Mouse (Mus musculus) neural tube, embryonic 11.5 days (tissue): ENCODE data around the gene Mpl. TPM values are rescaled to one million over a fixed set of nuclear protein-coding genes. Genes with fewer than 3 reads are reported as not detected.

ENCODE experiments used
- ATAC-seq: fragments of 200-750 bp; cut with Nextera tagmentation; 2 replicates; pipeline ENCODE4 v1.8.0; 2017; ENCODE audit warnings: moderate number of reproducible peaks, mild to moderate bottlenecking, moderate TSS enrichment, moderate library complexity; ENCODE audit not compliant: insufficient read depth, low FRiP score, low TSS enrichment
- DNase-seq: peaks from one replicate; pipeline ENCODE4 v3.0.0-alpha.2; 2015; ENCODE audit warnings: low spot score
- H3K27ac ChIP-seq: fragments of 300-500 bp; sonication (generic); 2 replicates; pipeline ENCODE4 v1.5.1; 2014; ENCODE audit warnings: low read depth, mild to moderate bottlenecking, low read length
- H3K27me3 ChIP-seq: fragments of 300-500 bp; sonication (generic); 2 replicates; pipeline ENCODE4 v1.6.1; 2014; ENCODE audit warnings: mild to moderate bottlenecking, low read length, mixed read lengths; ENCODE audit not compliant: control insufficient read depth, insufficient read depth
- H3K36me3 ChIP-seq: fragments of 300-500 bp; sonication (generic); 2 replicates; pipeline ENCODE4 v1.6.1; 2014; ENCODE audit warnings: mild to moderate bottlenecking, low read length, moderate library complexity, mixed read lengths; ENCODE audit not compliant: control insufficient read depth, insufficient read depth
- H3K4me1 ChIP-seq: fragments of 300-500 bp; sonication (generic); 2 replicates; pipeline ENCODE4 v1.6.1; 2014; ENCODE audit warnings: low read length, mixed read lengths; ENCODE audit not compliant: control insufficient read depth, insufficient read depth
- H3K4me2 ChIP-seq: fragments of 300-500 bp; sonication (generic); 2 replicates; pipeline ENCODE4 v1.6.1; 2014; ENCODE audit warnings: low read depth, mild to moderate bottlenecking, moderate library complexity
- H3K4me3 ChIP-seq: fragments of 300-500 bp; sonication (generic); 2 replicates; pipeline ENCODE4 v1.5.1; 2014; ENCODE audit warnings: low read depth, low read length
- H3K9ac ChIP-seq: fragments of 300-500 bp; sonication (generic); 2 replicates; pipeline ENCODE4 v1.6.1; 2014; ENCODE audit warnings: mild to moderate bottlenecking, low read length
- H3K9me3 ChIP-seq: fragments of 300-500 bp; sonication (generic); 2 replicates; pipeline ENCODE4 v1.6.1; 2016; ENCODE audit warnings: low read length; ENCODE audit not compliant: control insufficient read depth
- WGBS: fragments of 180-500 bp; shearing (Covaris S2); extraction: QIAGEN DNeasy Blood & Tissue Kit; methylation state at CpG from one replicate; pipeline ENCODE4 v1.1.7; 2014; 5-methylcytosine and 5-hydroxymethylcytosine counted together
- polyA plus RNA-seq: library from polyadenylated mRNA; unstranded; fragments of >200 nt; fragmentation: Nextera tagmentation; extraction: Ambion mirVana; gene quantifications from 2 replicates; pipeline ENCODE4 v1.2.1, GENCODE M21; 2014

The Mpl gene
- 1.0 and 2.1 TPM in 2 replicates for polyA plus RNA-seq

GRCm38 (mm10) chr4:118457345-118457975 is at the start of gene Mpl:
Mpl (minus strand) TSS chr4:118457513.
- Histone ChIP-seq H3K4me2 (no peak within 1 kb of the TSS), H3K4me1 (no peaks in the 10 kb centered on the region), H3K4me3 (no peak within 1 kb of the TSS), H3K27ac (no peak within 1 kb of the TSS), H3K9me3 (no peaks in the 10 kb centered on the region), H3K27me3 (no peaks in the 10 kb centered on the region), H3K36me3 (no peaks in the 10 kb centered on the region), H3K9ac (no peak within 1 kb of the TSS)
- no peak for ATAC-seq
- DNase-seq = no peak
- 65% methylated on average over 9 of the region's 9 CpGs for WGBS

DNA sequence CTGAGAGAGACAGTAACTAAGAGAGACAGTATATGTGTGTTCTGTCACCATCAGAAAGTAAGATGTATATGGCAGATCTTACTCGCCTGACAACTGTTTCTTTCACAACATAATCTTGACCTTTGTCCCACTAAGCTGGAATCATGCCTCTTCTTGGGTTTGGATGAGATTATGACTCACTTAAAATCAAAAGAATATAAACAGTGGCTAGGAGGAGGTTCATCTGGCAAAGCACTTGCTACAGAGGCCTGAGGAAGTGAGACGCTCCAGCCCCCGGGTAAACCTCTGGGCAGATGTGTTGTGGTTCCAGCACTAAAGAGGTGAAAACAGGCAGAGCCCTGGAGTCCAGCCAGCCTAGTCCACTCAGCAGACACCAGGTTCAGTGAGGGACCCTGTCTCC is 48.2 kb upstream of the Mpl start:
- 72% methylated on average over 3 of the region's 3 CpGs for WGBS
- no peak overlapping the region for H3K9ac ChIP-seq
- H3K4me2 ChIP-seq = no peak overlapping the region
- H3K27ac ChIP-seq = no peak overlapping the region
- H3K27me3 ChIP-seq = no peaks in the 10 kb centered on the region
- DNase-seq (no peak), ATAC-seq (no peak)
- H3K4me1 ChIP-seq = no peaks in the 10 kb centered on the region
- H3K36me3 ChIP-seq = no peaks in the 10 kb centered on the region
- H3K9me3 ChIP-seq = no peaks in the 10 kb centered on the region
- no peak overlapping the region for H3K4me3 ChIP-seq

GRCm38 (mm10) chr4:118500792-118501191 is 43.5 kb upstream of the Mpl start:
- no peaks in the 10 kb centered on the region for H3K9me3 ChIP-seq
- no peak for DNase-seq
- H3K27ac ChIP-seq = no peak overlapping the region
- H3K4me3 ChIP-seq = no peak overlapping the region
- no peak overlapping the region for H3K4me2 ChIP-seq
- H3K9ac ChIP-seq = no peak overlapping the region
- H3K27me3 ChIP-seq = no peaks in the 10 kb centered on the region
- H3K4me1 ChIP-seq = no peaks in the 10 kb centered on the region
- WGBS = 67% methylated on average over 9 of the region's 9 CpGs
- H3K36me3 ChIP-seq = no peaks in the 10 kb centered on the region
- ATAC-seq = no peak

- Histone ChIP-seq H3K27ac (no peak overlapping the region), H3K36me3 (no peaks in the 10 kb centered on the region), H3K9me3 (no peaks in the 10 kb centered on the region), H3K27me3 (no peaks in the 10 kb centered on the region), H3K4me1 (no peaks in the 10 kb centered on the region), H3K4me2 (no peak overlapping the region), H3K4me3 (no peak overlapping the region), H3K9ac (no peak overlapping the region)
- no peak for DNase-seq
- 48% methylated on average over 6 of the region's 6 CpGs for WGBS
- ATAC-seq = no peak
Measured at GRCm38 (mm10) chr4:118500171-118500724, 42.9 kb upstream of the Mpl start.

DNA sequence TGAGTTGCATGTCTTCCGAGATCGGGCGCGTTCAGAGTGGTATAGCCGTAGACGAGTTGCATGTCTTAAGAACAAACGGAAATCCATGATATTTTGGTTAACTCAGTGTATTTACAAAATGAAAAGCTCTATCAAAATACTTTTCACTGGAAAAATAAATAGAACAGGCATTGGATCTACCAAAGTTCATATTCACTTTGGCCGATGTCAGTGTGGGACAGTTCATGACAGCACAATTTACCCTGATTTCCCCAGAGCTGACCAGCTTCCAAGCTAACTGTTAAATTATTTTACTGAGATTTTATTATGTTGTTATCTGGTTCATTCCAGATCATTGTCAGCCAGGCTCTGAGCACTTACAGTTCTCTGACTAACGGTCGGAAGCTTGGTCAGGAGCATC is 33.1 kb upstream of the Mpl start:
- no peak for DNase-seq
- Histone ChIP-seq H3K4me3 (no peak overlapping the region), H3K4me1 (no peaks in the 10 kb centered on the region), H3K4me2 (no peak overlapping the region), H3K36me3 (no peaks in the 10 kb centered on the region), H3K27ac (no peak overlapping the region), H3K9ac (no peak overlapping the region), H3K27me3 (no peaks in the 10 kb centered on the region), H3K9me3 (no peaks in the 10 kb centered on the region)
- no peak for ATAC-seq
- WGBS = 94% methylated on average over 10 of the region's 10 CpGs

GRCm38 (mm10) chr4:118489717-118490132 is 32.4 kb upstream of the Mpl start, which contains the start of gene Tie1:
Tie1 (minus strand) TSS chr4:118490061.
- 84% methylated on average over 8 of the region's 8 CpGs for WGBS
- Histone ChIP-seq H3K4me2 (no peak within 1 kb of the TSS), H3K9ac (no peak within 1 kb of the TSS), H3K27ac (no peak within 1 kb of the TSS), H3K9me3 (no peaks in the 10 kb centered on the region), H3K4me1 (no peaks in the 10 kb centered on the region), H3K27me3 (no peaks in the 10 kb centered on the region), H3K4me3 (no peak within 1 kb of the TSS), H3K36me3 (no peaks in the 10 kb centered on the region)
- DNase-seq (peak; percentile 21), ATAC-seq (no peak)

- ATAC-seq = no peak
- H3K27ac ChIP-seq = no peak overlapping the region
- H3K4me2 ChIP-seq = no peak overlapping the region
- H3K9me3 ChIP-seq = no peaks in the 10 kb centered on the region
- H3K27me3 ChIP-seq = no peaks in the 10 kb centered on the region
- no peak overlapping the region for H3K9ac ChIP-seq
- peak; percentile 32 for DNase-seq
- H3K36me3 ChIP-seq = no peaks in the 10 kb centered on the region
- H3K4me1 ChIP-seq = no peaks in the 10 kb centered on the region
- WGBS = 45% methylated on average over 15 of the region's 15 CpGs
- H3K4me3 ChIP-seq = no peak overlapping the region
Measured at GRCm38 (mm10) chr4:118476773-118477530, 19.6 kb upstream of the Mpl start.

GRCm38 (mm10) chr4:118472687-118473086 is 15.4 kb upstream of the Mpl start:
- Histone ChIP-seq H3K27me3 (no peaks in the 10 kb centered on the region), H3K36me3 (no peaks in the 10 kb centered on the region), H3K4me2 (no peak overlapping the region), H3K9ac (no peak overlapping the region), H3K9me3 (no peaks in the 10 kb centered on the region), H3K27ac (no peak overlapping the region), H3K4me1 (no peaks in the 10 kb centered on the region), H3K4me3 (no peak overlapping the region)
- WGBS = 85% methylated on average over 11 of the region's 11 CpGs
- ATAC-seq (no peak), DNase-seq (no peak)

DNA sequence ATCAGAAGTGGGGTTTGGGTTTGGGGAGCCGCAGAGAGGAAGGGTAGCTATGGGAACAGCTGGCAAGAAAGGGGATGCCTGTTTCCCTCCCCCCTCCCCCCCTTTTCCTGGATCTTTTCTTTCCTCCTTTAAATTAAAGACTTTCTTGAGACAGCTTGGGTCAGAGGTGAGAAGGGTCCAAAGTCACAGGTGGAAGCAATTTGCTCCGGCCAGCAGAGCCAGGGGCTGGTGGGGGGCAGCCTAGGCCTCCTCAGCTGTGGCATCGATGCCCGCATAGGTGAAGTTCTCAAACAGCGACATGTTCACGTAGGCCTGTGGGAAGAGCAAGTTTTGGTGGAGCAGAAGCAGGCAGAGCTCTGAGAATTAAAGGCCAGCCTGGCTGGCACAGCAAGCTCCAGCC is 14.0 kb upstream of the Mpl start:
- H3K4me1 ChIP-seq = no peaks in the 10 kb centered on the region
- ATAC-seq (no peak), DNase-seq (no peak)
- 64% methylated on average over 6 of the region's 6 CpGs for WGBS
- H3K27me3 ChIP-seq = no peaks in the 10 kb centered on the region
- H3K4me3 ChIP-seq = no peak overlapping the region
- no peaks in the 10 kb centered on the region for H3K9me3 ChIP-seq
- H3K27ac ChIP-seq = no peak overlapping the region
- H3K4me2 ChIP-seq = no peak overlapping the region
- no peak overlapping the region for H3K9ac ChIP-seq
- H3K36me3 ChIP-seq = no peaks in the 10 kb centered on the region
